Mouse (Mus musculus) small intestine, adult 2 months (tissue): ENCODE measurements around the gene Ice1.

Experiments used
- CTCF ChIP-seq: fragments of 200-500 bp; IDR thresholded peaks from 2 replicates; pipeline ENCODE4 v1.5.1; 2012; ENCODE audit warnings: low read depth, mild to moderate bottlenecking, control low read depth, inconsistent platforms, low read length, moderate library complexity, mixed read lengths; ENCODE audit not compliant: insufficient replicate concordance, insufficient read length; ENCODE audit errors: extremely low read depth
- POLR2A ChIP-seq: fragments of 200-500 bp; IDR thresholded peaks from 2 replicates; pipeline ENCODE4 v1.6.1; 2012; ENCODE audit warnings: low read depth, mild to moderate bottlenecking, control low read depth, inconsistent platforms, low read length, moderate library complexity

DNA sequence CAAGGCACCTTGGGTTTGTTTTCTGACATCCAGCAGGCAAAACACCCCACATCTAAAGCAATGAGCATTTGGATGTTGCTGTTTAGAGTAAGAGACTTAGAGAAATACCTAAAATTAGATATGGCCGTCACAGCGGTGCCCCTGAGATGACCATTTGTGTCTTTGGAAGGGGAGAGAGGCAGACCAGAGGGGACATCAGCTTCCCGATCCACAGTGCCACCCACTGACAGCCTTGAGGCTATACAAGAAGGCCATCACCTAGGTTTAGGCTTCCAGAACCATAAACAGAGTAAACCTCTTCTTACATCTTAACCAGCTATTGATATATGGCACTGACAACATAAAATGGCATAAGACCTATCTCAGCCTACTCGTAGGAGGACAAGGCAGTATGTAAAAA lies 4.5 kb upstream of the Ice1 start:
- TF ChIP-seq POLR2A, result no peak
- TF ChIP-seq CTCF, result no peak
